ENCODE assay signal across 21 mouse cellular contexts in genomic region chr2:27654321-27655232, GRCm38 (mm10). TPM values are rescaled to one million over a fixed set of nuclear protein-coding genes. Genes with fewer than 3 reads are reported as not detected.
DNase-seq lines count a peak whose midpoint lies in the region; ATAC-seq and TF ChIP-seq lines count a peak whose summit lies in the region.
"Had no signal": no experiment of that assay in that cellular context is flagged by ENCODE, and none has a peak within 500 bp of the region (broad histone marks: within the 10 kb centered on the region; RNA-seq: fewer than 3 reads in every experiment).

No protein-coding gene starts in this region.

- no peaks in the 10 kb centered on the region for H3K27me3 ChIP-seq in hindbrain, postnatal 0 days (ENCODE audit: insufficient read depth, low read length)
- H3K27me3 ChIP-seq in hindbrain, embryonic 14.5 days (ENCODE audit: control insufficient read depth, insufficient read depth, low read length) = no peaks in the 10 kb centered on the region
- no peaks in the 10 kb centered on the region; the same call in 1 of the 2 replicates for H3K27me3 ChIP-seq in liver, embryonic 13.5 days
- peaks cover 6% of the 10 kb centered on the region; the same call in 1 of the 2 replicates for H3K27me3 ChIP-seq in heart, embryonic 11.5 days (ENCODE audit: control insufficient read depth, insufficient read depth, low read length)
- H3K27me3 ChIP-seq in midbrain, embryonic 13.5 days = peaks cover 20% of the 10 kb centered on the region; the same call in 1 of the 2 replicates
- 0 out of 2 replicates have a peak, but pooled peaks cover 9% of the 10 kb centered on the region for H3K27me3 ChIP-seq in midbrain, embryonic 15.5 days (replicated peaks)
- H3K27me3 ChIP-seq: neural tube, embryonic 12.5 days had no signal

- ATAC-seq in hindbrain, postnatal 0 days = no peak
- ATAC-seq in hindbrain, embryonic 14.5 days (ENCODE audit: low FRiP score) = no peak
- ATAC-seq in liver, embryonic 13.5 days (ENCODE audit: low read depth) = peak; percentile 84
- no peak for ATAC-seq in heart, embryonic 11.5 days (replicated peaks; ENCODE audit: insufficient number of reproducible peaks, low FRiP score, low TSS enrichment)
- ATAC-seq in midbrain, embryonic 13.5 days = no peak
- no peak for ATAC-seq in midbrain, embryonic 15.5 days (replicated peaks)
- ATAC-seq: CD4-positive, CD25-positive, alpha-beta regulatory T cell, adult 4 months had no signal

- no peak overlapping the region for H3K4me2 ChIP-seq in hindbrain, postnatal 0 days (ENCODE audit: low read depth, low read length)
- no peak overlapping the region for H3K4me2 ChIP-seq in hindbrain, embryonic 14.5 days (replicated peaks)
- peak overlapping the region; percentile 29; the same call in 1 of the 2 replicates for H3K4me2 ChIP-seq in liver, embryonic 13.5 days
- H3K4me2 ChIP-seq in heart, embryonic 11.5 days = no peak overlapping the region
- no peak overlapping the region for H3K4me2 ChIP-seq in midbrain, embryonic 13.5 days (replicated peaks)
- no peak overlapping the region for H3K4me2 ChIP-seq in midbrain, embryonic 15.5 days
- H3K4me2 ChIP-seq: forebrain, embryonic 12.5 days; heart, embryonic 12.5 days; neural tube, embryonic 12.5 days had no signal

- no peak for TF ChIP-seq CTCF in hindbrain, postnatal 0 days (IDR thresholded peaks at IDR 0.05; ENCODE audit: low read depth)

- H3K4me1 ChIP-seq in hindbrain, postnatal 0 days (ENCODE audit: insufficient read depth, low read length) = no peaks in the 10 kb centered on the region
- peaks cover 7% of the 10 kb centered on the region for H3K4me1 ChIP-seq in hindbrain, embryonic 14.5 days (replicated peaks; ENCODE audit: control insufficient read depth, insufficient read depth, low read length)
- H3K4me1 ChIP-seq in liver, embryonic 13.5 days (replicated peaks) = peaks cover 31% of the 10 kb centered on the region
- H3K4me1 ChIP-seq in heart, embryonic 11.5 days (ENCODE audit: control insufficient read depth, insufficient read depth, low read length) = no peaks in the 10 kb centered on the region; the same call in 1 of the 2 replicates
- H3K4me1 ChIP-seq in midbrain, embryonic 13.5 days (replicated peaks) = peaks cover 20% of the 10 kb centered on the region
- peaks cover 5% of the 10 kb centered on the region; the same call in 1 of the 2 replicates for H3K4me1 ChIP-seq in midbrain, embryonic 15.5 days

- WGBS in hindbrain, postnatal 0 days = 59% methylated on average over 8 of the region's 8 CpGs
- WGBS in hindbrain, embryonic 14.5 days = 60% methylated on average over 8 of the region's 8 CpGs
- 22% methylated on average over 8 of the region's 8 CpGs for WGBS in liver, embryonic 13.5 days (ENCODE audit: insufficient replicate concordance)
- 49% methylated on average over 8 of the region's 8 CpGs for WGBS in heart, embryonic 11.5 days (ENCODE audit: insufficient replicate concordance)
- 57% methylated on average over 8 of the region's 8 CpGs for WGBS in midbrain, embryonic 13.5 days
- 57% methylated on average over 8 of the region's 8 CpGs for WGBS in midbrain, embryonic 15.5 days

- H3K27ac ChIP-seq in hindbrain, postnatal 0 days = no peak overlapping the region
- no peak overlapping the region for H3K27ac ChIP-seq in hindbrain, embryonic 14.5 days
- no peak overlapping the region for H3K27ac ChIP-seq in liver, embryonic 13.5 days
- no peak overlapping the region for H3K27ac ChIP-seq in heart, embryonic 11.5 days (ENCODE audit: low read depth, low read length)
- no peak overlapping the region for H3K27ac ChIP-seq in midbrain, embryonic 13.5 days
- no peak overlapping the region for H3K27ac ChIP-seq in midbrain, embryonic 15.5 days
- H3K27ac ChIP-seq: forebrain, embryonic 12.5 days; gastrocnemius, adult 2 months; kidney, postnatal 0 days; layer of hippocampus, adult 2 months; neural tube, embryonic 12.5 days had no signal

- no peaks in the 10 kb centered on the region for H3K9me3 ChIP-seq in hindbrain, postnatal 0 days (ENCODE audit: low read length)
- H3K9me3 ChIP-seq in hindbrain, embryonic 14.5 days (ENCODE audit: control insufficient read depth, low read length) = no peaks in the 10 kb centered on the region; the same call in 1 of the 2 replicates
- H3K9me3 ChIP-seq in liver, embryonic 13.5 days (replicated peaks) = no peaks in the 10 kb centered on the region
- H3K9me3 ChIP-seq in heart, embryonic 11.5 days (replicated peaks; ENCODE audit: control insufficient read depth, low read length) = no peaks in the 10 kb centered on the region
- H3K9me3 ChIP-seq in midbrain, embryonic 13.5 days = no peaks in the 10 kb centered on the region
- no peaks in the 10 kb centered on the region for H3K9me3 ChIP-seq in midbrain, embryonic 15.5 days
- H3K9me3 ChIP-seq: forebrain, embryonic 12.5 days; heart, embryonic 12.5 days; neural tube, embryonic 12.5 days had no signal

- H3K36me3 ChIP-seq in hindbrain, postnatal 0 days (ENCODE audit: insufficient read depth, low read length) = no peaks in the 10 kb centered on the region
- no peaks in the 10 kb centered on the region for H3K36me3 ChIP-seq in hindbrain, embryonic 14.5 days (replicated peaks; ENCODE audit: control insufficient read depth, insufficient read depth)
- no peaks in the 10 kb centered on the region for H3K36me3 ChIP-seq in liver, embryonic 13.5 days
- no peaks in the 10 kb centered on the region for H3K36me3 ChIP-seq in heart, embryonic 11.5 days (ENCODE audit: control insufficient read depth, insufficient read depth, low read length)
- H3K36me3 ChIP-seq in midbrain, embryonic 13.5 days = no peaks in the 10 kb centered on the region
- H3K36me3 ChIP-seq in midbrain, embryonic 15.5 days (replicated peaks) = no peaks in the 10 kb centered on the region
- H3K36me3 ChIP-seq: forebrain, embryonic 12.5 days; heart, embryonic 12.5 days; neural tube, embryonic 12.5 days had no signal

- peak; percentile 42 for DNase-seq in hindbrain, postnatal 0 days (ENCODE audit: low spot score)
- DNase-seq in hindbrain, embryonic 14.5 days (ENCODE audit: low spot score) = no peak
- peak; percentile 33 for DNase-seq in embryo, embryonic 10.5 days (ENCODE audit: low spot score)
- DNase-seq in liver, embryonic 13.5 days = peak; percentile 23
- peak; percentile 47 for DNase-seq in retina, embryonic 14.5 days (ENCODE audit: low spot score)
- DNase-seq: adrenal gland, postnatal 36 days; cerebellum, adult 2 months; gastrocnemius, adult 2 months; heart, postnatal 14 days; kidney, adult 11 months; layer of hippocampus, postnatal 36 days; thymus, postnatal 4 days had no signal

- H3K4me3 ChIP-seq in hindbrain, postnatal 0 days (ENCODE audit: low read length) = no peak overlapping the region
- H3K4me3 ChIP-seq in hindbrain, embryonic 14.5 days (replicated peaks; ENCODE audit: low read length) = no peak overlapping the region
- no peak overlapping the region for H3K4me3 ChIP-seq in liver, embryonic 13.5 days (replicated peaks)
- no peak overlapping the region for H3K4me3 ChIP-seq in heart, embryonic 11.5 days (ENCODE audit: low read depth, low read length)
- no peak overlapping the region for H3K4me3 ChIP-seq in midbrain, embryonic 13.5 days (replicated peaks)
- no peak overlapping the region for H3K4me3 ChIP-seq in midbrain, embryonic 15.5 days
- H3K4me3 ChIP-seq: forebrain, embryonic 12.5 days; gastrocnemius, adult 2 months; heart, embryonic 12.5 days; layer of hippocampus, adult 2 months; neural tube, embryonic 12.5 days had no signal

- H3K9ac ChIP-seq in hindbrain, postnatal 0 days (replicated peaks; ENCODE audit: low read length) = no peak overlapping the region
- no peak overlapping the region for H3K9ac ChIP-seq in hindbrain, embryonic 14.5 days
- no peak overlapping the region; the same call in 1 of the 2 replicates for H3K9ac ChIP-seq in liver, embryonic 13.5 days
- H3K9ac ChIP-seq in heart, embryonic 11.5 days (ENCODE audit: low read depth, low read length) = no peak overlapping the region
- H3K9ac ChIP-seq in midbrain, embryonic 13.5 days (replicated peaks) = no peak overlapping the region
- no peak overlapping the region for H3K9ac ChIP-seq in midbrain, embryonic 15.5 days
- H3K9ac ChIP-seq: forebrain, embryonic 12.5 days; heart, embryonic 12.5 days; neural tube, embryonic 12.5 days had no signal

RNA-seq across cellular contexts. Expression of gene Rxra, which starts 21.7 kb away (rescaled TPM):
- total RNA-seq in hindbrain, postnatal 0 days (2014; rRNA removed) = 32.5 and 34.0 TPM in 2 replicates
- 3.5 and 3.9 TPM in 2 replicates for polyA plus RNA-seq in hindbrain, postnatal 0 days (2015; fragmentation: Nextera tagmentation; extraction: Ambion mirVana)
- 2.4 and 2.7 TPM in 2 replicates for polyA plus RNA-seq in hindbrain, embryonic 14.5 days (2014; fragmentation: Nextera tagmentation; extraction: Ambion mirVana)
- polyA plus RNA-seq in liver, embryonic 13.5 days (2015; fragmentation: Nextera tagmentation; extraction: Ambion mirVana) = 3.5 and 3.7 TPM in 2 replicates
- polyA plus RNA-seq in heart, embryonic 11.5 days (2014; fragmentation: Nextera tagmentation; extraction: Ambion mirVana) = 4.2 and 5.2 TPM in 2 replicates
- 4.0 and 4.4 TPM in 2 replicates for polyA plus RNA-seq in midbrain, embryonic 13.5 days (2015; fragmentation: Nextera tagmentation; extraction: Ambion mirVana)
- 3.1 and 4.1 TPM in 2 replicates for polyA plus RNA-seq in midbrain, embryonic 15.5 days (2015; fragmentation: Nextera tagmentation; extraction: Ambion mirVana)
